Mouse (Mus musculus): ENCODE measurements around the gene Cacna1h.

- TF ChIP-seq USF1 (IDR thresholded peaks at IDR 0.05; ENCODE audit: low read depth) (no peak), E2F4 (IDR thresholded peaks at IDR 0.05; ENCODE audit: insufficient read depth) (no peak), POLR2A (IDR thresholded peaks at IDR 0.05; ENCODE audit: insufficient read length, low read depth) (no peak), POLR2AphosphoS2 (IDR thresholded peaks at IDR 0.05; ENCODE audit: insufficient read length, low read depth) (no peak), MYOG (IDR thresholded peaks at IDR 0.05; ENCODE audit: control insufficient read depth in 1 of 3, insufficient read depth in 1 of 3, insufficient read length in 2 of 3, low read depth in 2 of 3) (no peak), TCF3 (IDR thresholded peaks at IDR 0.05; ENCODE audit: insufficient read length, low read depth) (no peak), CEBPB (IDR thresholded peaks at IDR 0.05; ENCODE audit: insufficient read depth, poor library complexity, severe bottlenecking) (no peak), TCF12 (IDR thresholded peaks at IDR 0.05; ENCODE audit: insufficient read depth, poor library complexity, severe bottlenecking) (no peak), MYOD1 (IDR thresholded peaks at IDR 0.05; ENCODE audit: control insufficient read depth in 1 of 3, insufficient read length in 2 of 3, low read depth in 2 of 3) (no peak), REST (IDR thresholded peaks at IDR 0.05; ENCODE audit: insufficient read depth, insufficient read length) (no peak), MAX (IDR thresholded peaks at IDR 0.05; ENCODE audit: low read depth) (no peak)
Measured at GRCm38 (mm10) chr17:25404190-25404589, 29.4 kb downstream of the Cacna1h start.

Measured in myocyte (in vitro differentiated cells).